ENCODE assay signal across 8 mouse cellular contexts in the genomic region with DNA sequence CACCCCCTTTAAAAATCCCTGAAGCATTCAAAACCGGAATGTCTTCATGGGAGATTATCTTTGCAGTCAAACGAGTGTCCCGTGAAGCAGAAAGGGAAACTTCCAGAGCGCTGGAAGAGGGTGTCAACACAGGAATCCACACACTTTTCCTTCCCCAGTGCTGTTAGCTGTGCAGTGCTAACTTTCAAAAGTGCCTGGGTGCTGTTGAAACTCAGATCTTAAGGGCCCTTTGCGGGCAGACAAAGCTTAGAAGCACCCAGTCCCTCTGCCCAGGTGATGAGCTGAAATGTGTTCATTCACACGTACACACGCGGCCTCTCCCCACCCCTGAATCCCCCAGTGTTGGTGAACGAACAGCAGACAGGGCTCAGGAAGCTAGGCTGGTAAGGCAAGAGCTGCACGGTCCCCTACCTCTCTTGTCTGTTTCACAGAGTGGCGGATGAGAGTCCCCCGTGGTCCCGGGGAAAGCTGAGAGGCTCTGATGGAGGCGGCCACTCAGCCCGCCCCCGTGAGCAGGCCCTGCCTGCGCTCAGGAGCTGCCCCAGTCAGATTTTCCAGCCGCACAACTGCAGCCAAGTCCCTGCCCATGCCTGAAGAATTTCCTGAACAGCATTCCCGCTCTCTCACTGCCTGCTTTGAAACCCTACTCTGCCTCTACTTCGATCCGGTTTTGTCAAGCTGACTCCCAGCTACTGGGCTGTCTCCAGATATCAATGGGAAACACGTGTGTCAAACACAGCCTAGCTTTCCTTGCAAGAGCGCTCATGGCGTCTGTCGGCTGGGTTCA.
A peak's percentile ranks its signal among the peaks of the same experiment; 100 is the strongest.
DNase-seq lines count a peak whose midpoint lies in the region; ATAC-seq and TF ChIP-seq lines count a peak whose summit lies in the region.

No protein-coding gene starts in this region.

- no peaks in the 10 kb centered on the region for H3K36me3 ChIP-seq in forebrain, embryonic 12.5 days (replicated peaks)
- H3K36me3 ChIP-seq in heart, embryonic 16.5 days (ENCODE audit: control insufficient read depth, insufficient read depth): no peaks in the 10 kb centered on the region
- H3K36me3 ChIP-seq in liver, embryonic 15.5 days (replicated peaks): no peaks in the 10 kb centered on the region

- H3K27me3 ChIP-seq in forebrain, embryonic 12.5 days: no peaks in the 10 kb centered on the region; the same call in 1 of the 2 replicates
- H3K27me3 ChIP-seq in heart, embryonic 16.5 days (ENCODE audit: control insufficient read depth, insufficient read depth, low read length): no peaks in the 10 kb centered on the region
- 0 out of 2 replicates have a peak, but pooled peaks cover 2% of the 10 kb centered on the region for H3K27me3 ChIP-seq in liver, embryonic 15.5 days

- H3K9ac ChIP-seq in forebrain, embryonic 12.5 days: peak overlapping the region; percentile 42
- peak overlapping the region; percentile 75 for H3K9ac ChIP-seq in heart, embryonic 16.5 days (ENCODE audit: low read length)
- no peak overlapping the region for H3K9ac ChIP-seq in liver, embryonic 15.5 days

- peak overlapping the region; percentile 55 for H3K4me2 ChIP-seq in forebrain, embryonic 12.5 days
- peak overlapping the region; percentile 74 for H3K4me2 ChIP-seq in heart, embryonic 16.5 days (ENCODE audit: low read depth, low read length)
- peak overlapping the region; percentile 48 for H3K4me2 ChIP-seq in liver, embryonic 15.5 days

- peak; percentile 45 to 51 for DNase-seq in cerebellum, postnatal 10 days
- DNase-seq in cerebellum, adult 11 months: no peak
- DNase-seq in kidney, postnatal 14 days: peak; percentile 63
- DNase-seq in urinary bladder, postnatal 25 days (ENCODE audit: low spot score): peak; percentile 29

- peak overlapping the region; percentile 68 for H3K27ac ChIP-seq in forebrain, embryonic 12.5 days
- peak overlapping the region; percentile 94 for H3K27ac ChIP-seq in heart, embryonic 16.5 days (ENCODE audit: low read length)
- H3K27ac ChIP-seq in liver, embryonic 15.5 days (replicated peaks): no peak overlapping the region
- no peak overlapping the region for H3K27ac ChIP-seq in olfactory bulb, adult 2 months (ENCODE audit: insufficient read depth, low read depth, low read length)

- no peaks in the 10 kb centered on the region for H3K9me3 ChIP-seq in forebrain, embryonic 12.5 days
- H3K9me3 ChIP-seq in heart, embryonic 16.5 days (replicated peaks; ENCODE audit: control insufficient read depth, low read length): no peaks in the 10 kb centered on the region
- H3K9me3 ChIP-seq in liver, embryonic 15.5 days (replicated peaks): no peaks in the 10 kb centered on the region

- peak overlapping the region; percentile 27 for H3K4me3 ChIP-seq in forebrain, embryonic 12.5 days (replicated peaks)
- peak overlapping the region; percentile 60 for H3K4me3 ChIP-seq in heart, embryonic 16.5 days (ENCODE audit: low read length)
- 0 out of 2 replicates have a peak overlapping the region, but pooled peaks have one; percentile 18 for H3K4me3 ChIP-seq in liver, embryonic 15.5 days (replicated peaks)
- H3K4me3 ChIP-seq in olfactory bulb, adult 2 months (ENCODE audit: insufficient read depth, low read depth, low read length): peak overlapping the region; percentile 29

- no peak for TF ChIP-seq POLR2A in olfactory bulb, adult 2 months (IDR thresholded peaks at IDR 0.05; ENCODE audit: insufficient read depth, low read depth, low read length)

- 14% methylated on average over 24 of the region's 25 CpGs for WGBS in forebrain, embryonic 12.5 days
- WGBS in heart, embryonic 16.5 days: 3% methylated on average over 25 of the region's 25 CpGs
- 12% methylated on average over 25 of the region's 25 CpGs for WGBS in liver, embryonic 15.5 days (ENCODE audit: insufficient replicate concordance)
- 9% methylated on average over 25 of the region's 25 CpGs for WGBS in olfactory bulb, adult 2 months

- H3K4me1 ChIP-seq in forebrain, embryonic 12.5 days: peaks cover 14% of the 10 kb centered on the region
- H3K4me1 ChIP-seq in heart, embryonic 16.5 days (ENCODE audit: control insufficient read depth, insufficient read depth, low read length): peaks cover 10% of the 10 kb centered on the region; the same call in 1 of the 2 replicates
- H3K4me1 ChIP-seq in liver, embryonic 15.5 days (replicated peaks): no peaks in the 10 kb centered on the region
- peaks cover 8% of the 10 kb centered on the region for H3K4me1 ChIP-seq in olfactory bulb, adult 2 months (ENCODE audit: control insufficient read depth, insufficient read depth, low read length)

- TF ChIP-seq CTCF in olfactory bulb, adult 2 months (IDR thresholded peaks at IDR 0.05; ENCODE audit: insufficient read depth, low read depth, low read length): no peak

- peak; percentile 86 for ATAC-seq in forebrain, embryonic 12.5 days (ENCODE audit: low FRiP score)
- ATAC-seq in heart, embryonic 16.5 days (replicated peaks; ENCODE audit: extremely low read depth, insufficient read depth, low FRiP score): peak; percentile 92
- no peak for ATAC-seq in liver, embryonic 15.5 days (ENCODE audit: insufficient read depth)

Comparison
In these comparisons a context has a peak if more than half of its experiments do, and no peak if none do; other contexts are left out.
1. H3K27ac ChIP-seq: peak in forebrain, embryonic 12.5 days (single experiment) and heart, embryonic 16.5 days (single experiment); none in liver, embryonic 15.5 days (single experiment) and olfactory bulb, adult 2 months (single experiment).
2. Peak in every context shown above with its lines, with median percentiles within 50 percentile points of each other: H3K4me2 ChIP-seq and H3K4me3 ChIP-seq.